Mouse (Mus musculus) regulatory T cell (primary cell): Measurements from ENCODE around the gene Golga4.

Source experiments
- in situ Hi-C: fragments of 300-600 bp; cut with MboI, MseI; formaldehyde crosslinking; loops from one replicate; pipeline ENCODE4 v1.15.1; 2025; ENCODE audit warnings: high pct_unique_total_duplicates

The Golga4 gene

DNA sequence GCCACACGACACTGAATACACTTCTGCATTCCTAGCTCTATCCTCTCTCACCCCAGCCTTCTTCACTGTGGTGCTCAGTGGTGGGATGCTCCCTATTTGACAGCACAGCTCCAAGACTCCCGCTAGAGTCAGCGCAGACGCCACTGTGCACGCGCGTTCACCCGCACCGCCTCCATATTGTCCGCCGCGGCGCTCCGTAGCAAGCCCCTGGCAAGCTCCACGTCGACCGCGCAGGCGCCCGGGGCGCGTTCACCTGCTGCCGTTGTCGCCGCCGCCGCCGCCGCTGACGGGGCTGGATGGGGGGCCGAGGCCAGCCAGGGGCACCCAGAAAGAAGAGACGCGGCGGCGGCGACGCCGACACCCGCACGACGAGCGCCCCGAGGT, at the start of gene Golga4:
TSS of gene Golga4 (plus strand) at position 248 of the 384 bp plus-strand sequence.
- in situ Hi-C loops: no loop called here

DNA sequence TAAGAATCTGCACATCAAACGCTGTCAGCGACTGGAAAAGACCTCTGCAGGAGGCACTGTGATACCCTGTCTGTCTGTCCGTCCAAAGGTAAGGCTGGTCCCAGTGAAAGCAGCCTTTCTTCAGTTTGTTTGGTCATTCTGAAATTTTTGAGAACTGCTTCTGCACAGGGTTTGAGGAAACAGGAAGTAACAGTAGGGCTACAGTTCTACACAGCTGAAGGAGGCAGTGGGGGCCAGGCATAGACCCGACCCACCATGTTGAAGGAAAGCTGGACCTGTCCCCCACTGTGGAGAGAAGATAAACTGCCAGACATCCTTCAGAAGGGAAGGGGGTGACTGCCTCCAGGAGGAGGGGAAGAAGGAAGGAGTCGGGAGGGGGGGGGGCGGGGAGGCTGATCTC, 49.7 kb upstream of the Golga4 start:
- in situ Hi-C loops: no loop called here

DNA sequence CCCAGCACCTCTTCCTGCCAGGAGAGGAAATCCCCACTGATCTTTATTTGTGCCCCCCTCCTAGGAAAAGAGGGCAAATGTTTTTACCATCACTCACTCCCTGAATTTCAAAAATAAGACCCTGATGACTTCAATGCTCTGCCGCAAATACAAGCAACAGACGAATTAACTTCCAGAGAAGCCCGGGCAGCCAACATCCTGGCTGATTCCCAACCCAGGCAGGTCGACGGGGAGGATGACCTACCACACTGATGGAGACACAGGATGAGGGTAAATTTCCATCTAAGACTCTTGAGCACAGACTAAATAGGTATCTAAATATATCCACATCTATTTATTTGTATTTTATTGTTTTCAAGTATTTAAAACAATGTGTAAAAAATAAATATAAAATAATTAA, 48.0 kb upstream of the Golga4 start:
- in situ Hi-C loops: no loop called here

DNA sequence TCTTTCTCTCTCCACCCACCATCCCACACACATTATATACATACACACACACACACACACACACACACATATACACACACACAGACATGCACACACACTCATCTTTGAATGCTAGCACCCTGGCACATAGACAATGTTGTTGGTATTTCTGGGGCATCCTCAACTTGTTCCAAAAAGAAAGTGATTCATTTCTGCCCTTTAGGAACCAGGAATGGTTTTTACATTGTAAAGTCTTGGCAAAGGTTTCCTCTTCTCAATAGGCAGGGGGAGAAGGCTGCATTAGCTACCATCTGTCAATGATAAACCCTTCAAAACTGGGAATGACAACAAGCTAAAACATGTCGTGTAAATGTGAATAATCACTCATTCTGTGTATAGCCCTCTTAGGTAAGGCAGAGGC, 42.0 kb upstream of the Golga4 start:
- in situ Hi-C loops: no loop called here

DNA sequence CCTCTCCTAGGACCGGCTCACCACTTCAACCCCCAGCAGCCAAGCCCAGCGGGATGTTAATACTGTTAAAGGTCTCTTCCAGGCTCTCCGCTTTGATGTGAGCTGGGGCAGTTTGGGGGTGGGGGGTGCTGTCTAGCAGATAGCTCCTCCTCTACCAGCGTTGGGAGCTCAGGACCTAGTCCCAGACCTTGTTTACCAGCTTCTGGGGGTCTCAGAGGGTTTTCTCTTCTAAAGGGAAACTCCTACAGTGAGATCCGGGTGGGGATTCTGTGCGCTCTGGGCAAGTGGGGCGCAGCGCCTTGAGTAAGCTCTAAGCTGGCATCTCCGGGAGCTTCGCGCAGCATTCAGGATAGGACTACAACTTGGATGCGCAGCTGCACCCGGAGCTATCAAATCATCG, 37.8 kb upstream of the Golga4 start:
- in situ Hi-C loops: no loop called here

DNA sequence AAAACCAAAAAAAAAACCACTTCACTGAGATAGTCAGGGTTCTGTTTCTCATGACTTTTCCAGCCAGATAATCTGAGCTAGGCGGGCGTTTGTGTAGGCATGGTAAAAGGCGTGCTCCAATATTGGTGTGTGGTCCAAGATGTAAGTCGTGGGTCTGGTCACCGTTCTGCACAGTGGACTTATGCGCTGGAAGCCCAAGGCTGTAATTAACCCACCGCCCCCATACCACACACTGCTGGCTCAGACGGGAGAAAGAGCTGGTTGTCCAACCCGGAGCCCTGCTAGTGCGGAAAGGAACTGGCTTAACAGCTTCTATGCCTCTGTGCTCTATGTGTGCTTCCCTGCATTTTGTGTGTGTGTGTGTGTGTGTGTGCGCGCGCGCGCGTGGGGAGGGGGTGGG, 36.8 kb upstream of the Golga4 start:
- in situ Hi-C loops: no loop called here

DNA sequence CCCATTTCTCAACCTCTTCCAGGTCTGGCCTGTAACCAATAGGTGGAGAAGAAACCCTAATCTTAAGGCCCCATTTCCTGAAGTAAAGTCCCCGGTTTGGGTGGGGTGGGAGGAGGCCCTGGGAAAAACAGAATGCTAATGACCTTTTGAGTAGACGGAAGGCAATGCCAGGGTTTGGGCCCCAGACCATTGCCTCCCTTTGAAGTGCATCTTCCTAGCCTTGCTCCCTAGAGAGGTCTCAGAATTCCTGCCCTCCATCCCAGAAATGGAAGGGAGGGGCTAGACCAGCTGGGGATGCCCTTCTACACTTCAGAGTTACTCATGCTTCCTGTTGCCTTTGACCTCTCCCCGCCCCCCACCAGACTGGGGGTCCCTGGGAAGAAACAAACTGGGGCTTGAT, 34.8 kb upstream of the Golga4 start:
- in situ Hi-C loops: loop anchor here (10.0 kb wide), 1 partner anchor 106 kb away; no protein-coding TSS in a partner anchor

DNA sequence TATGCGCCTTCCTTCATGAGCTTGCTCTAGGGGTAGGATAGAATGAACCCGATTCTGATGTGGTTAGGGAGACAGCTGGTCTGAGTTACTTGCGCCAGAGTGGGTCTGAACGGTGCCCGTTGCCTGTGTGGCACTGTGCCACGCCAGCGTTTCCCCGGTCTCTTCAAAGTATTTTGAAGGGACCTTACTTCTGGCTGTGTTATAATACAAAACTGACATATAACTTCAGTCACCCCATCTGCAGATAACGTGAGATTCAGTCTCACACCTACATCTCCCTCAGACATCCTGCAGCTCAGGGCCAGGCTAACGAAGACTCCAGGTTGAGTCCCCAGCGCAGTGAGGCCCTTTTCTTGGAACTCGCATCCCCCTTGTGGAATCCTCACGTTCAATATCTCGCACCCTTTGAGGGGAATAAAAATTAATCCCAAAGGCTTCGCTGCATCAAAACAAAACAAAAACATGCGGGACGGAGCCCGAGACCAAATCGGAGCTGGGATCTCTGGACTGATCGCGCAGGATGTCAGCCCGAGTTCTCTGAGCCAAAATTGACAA, 29.8 kb upstream of the Golga4 start:
- in situ Hi-C loops: loop anchor here (10.0 kb wide), 1 partner anchor 111 kb away; no protein-coding TSS in a partner anchor

DNA sequence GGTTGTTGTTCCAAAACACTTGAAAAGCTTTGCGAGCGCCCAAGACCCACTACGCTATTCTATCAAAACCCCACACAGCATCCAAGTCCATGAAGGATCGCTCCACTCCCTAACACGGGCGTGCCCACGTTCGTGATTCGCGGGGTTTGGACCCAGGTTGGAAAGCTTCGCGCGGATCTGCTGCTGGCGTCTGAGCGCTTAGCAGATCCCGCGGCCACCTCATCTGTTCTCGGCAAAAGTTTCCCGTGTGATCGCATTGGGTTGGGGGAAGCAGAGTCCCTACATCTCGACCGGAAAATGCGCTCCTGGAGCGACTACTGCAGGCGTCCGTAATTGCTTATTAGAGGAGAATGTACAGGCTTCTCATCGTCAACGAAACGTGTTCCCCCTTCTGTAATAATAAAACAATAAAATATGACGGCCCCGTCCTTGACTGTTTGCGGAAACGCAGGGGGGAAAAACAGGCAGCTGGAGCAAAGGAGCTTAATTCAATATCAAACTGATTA, 29.2 kb upstream of the Golga4 start:
- in situ Hi-C loops: loop anchor here (10.0 kb wide), 1 partner anchor 112 kb away; no protein-coding TSS in a partner anchor

DNA sequence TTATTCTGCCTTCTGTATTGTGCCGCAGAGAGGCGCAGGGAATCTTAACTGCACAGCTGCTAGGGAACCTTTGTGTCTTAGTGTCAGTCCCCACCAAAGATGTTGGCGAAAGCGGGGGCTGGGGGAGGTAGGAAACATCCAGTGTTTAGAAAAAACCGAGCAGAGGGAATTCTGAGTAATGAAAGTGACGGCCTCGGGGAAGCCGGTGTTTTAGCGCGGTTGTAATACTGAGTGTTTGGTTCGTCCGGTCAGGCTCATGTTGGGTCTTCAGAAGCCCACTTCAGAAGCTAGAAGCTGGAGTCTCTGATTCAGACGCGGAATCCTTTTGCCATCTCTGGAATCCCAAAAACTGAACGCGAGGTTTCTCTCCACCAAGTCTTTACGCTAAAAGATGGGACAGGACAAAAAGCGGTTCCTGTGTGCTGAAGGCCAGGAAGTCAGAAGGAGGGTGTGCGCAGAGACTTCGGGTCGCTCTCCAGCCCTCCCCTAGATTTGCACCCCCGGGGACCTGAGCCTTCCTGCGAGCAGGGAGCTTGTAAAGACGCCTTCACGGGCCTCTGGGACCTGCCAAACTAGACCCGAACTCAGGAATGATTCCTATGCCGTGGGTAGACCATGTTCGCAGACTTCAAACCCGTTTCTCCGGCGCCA, 28.7 kb upstream of the Golga4 start:
- in situ Hi-C loops: loop anchor here (10.0 kb wide), 1 partner anchor 113 kb away; no protein-coding TSS in a partner anchor

DNA sequence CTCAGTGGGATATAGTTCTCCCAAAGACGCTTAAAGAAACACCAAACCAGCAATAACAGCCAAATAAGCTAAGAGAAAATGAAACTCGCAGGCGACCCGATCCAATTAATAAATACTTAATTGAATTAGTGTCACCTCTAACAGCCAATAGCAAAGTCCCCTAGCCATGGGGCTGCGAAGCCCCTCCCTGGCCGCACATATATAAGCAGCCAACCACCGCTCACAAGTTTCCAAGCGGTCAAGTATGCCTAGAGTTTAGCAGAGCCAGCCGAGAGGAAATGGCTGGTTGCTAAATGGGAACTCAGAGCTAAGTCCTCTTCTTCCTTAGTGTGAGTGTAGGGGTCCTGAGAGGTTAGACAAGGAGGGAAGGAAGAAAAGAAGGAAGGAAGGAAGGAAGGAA, 28.1 kb upstream of the Golga4 start, which contains the start of gene Eomes:
TSS of gene Eomes (plus strand) at position 252 of the 400 bp plus-strand sequence.
- in situ Hi-C loops: loop anchor here (10.0 kb wide), 1 partner anchor 113 kb away; no protein-coding TSS in a partner anchor

DNA sequence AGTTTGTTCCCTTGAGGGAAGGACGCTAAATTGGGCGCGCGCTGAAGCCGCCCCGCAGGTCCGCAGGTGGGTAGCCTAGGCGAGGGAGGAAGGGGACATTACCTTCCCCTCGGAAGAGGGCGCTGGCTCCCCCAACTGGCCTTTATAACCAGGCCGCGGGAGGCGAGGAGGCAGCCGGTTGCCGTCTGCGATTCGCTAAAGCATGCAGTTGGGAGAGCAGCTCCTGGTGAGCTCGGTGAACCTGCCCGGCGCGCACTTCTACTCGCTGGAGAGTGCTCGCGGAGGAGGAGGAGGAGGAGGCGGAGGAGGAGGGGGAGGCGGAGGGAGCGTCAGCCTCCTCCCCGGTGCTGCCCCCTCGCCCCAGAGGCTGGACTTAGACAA, 27.6 kb upstream of the Golga4 start:
- in situ Hi-C loops: loop anchor here (10.0 kb wide), 1 partner anchor 114 kb away; no protein-coding TSS in a partner anchor

DNA sequence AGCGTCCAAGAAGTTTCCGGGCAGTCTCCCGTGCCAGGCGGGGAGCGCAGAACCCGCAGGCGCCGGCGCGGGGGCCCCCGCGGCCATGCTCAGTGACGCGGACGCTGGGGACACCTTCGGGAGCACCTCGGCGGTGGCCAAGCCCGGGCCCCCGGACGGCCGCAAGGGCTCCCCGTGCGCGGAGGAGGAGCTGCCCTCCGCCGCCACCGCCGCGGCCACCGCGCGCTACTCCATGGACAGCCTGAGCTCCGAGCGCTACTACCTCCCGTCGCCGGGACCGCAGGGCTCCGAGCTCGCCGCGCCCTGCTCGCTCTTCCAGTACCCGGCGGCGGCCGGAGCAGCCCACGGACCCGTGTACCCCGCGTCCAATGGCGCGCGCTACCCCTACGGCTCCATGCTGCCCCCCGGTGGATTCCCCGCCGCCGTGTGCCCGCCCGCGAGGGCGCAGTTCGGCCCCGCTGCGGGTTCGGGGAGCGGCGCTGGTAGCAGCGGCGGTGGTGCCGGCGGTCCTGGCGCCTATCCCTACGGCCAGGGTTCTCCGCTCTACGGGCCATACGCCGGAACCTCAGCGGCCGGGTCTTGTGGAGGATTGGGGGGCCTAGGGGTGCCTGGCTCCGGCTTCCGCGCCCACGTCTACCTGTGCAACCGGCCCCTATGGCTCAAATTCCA, 27.1 kb upstream of the Golga4 start:
- in situ Hi-C loops: loop anchor here (10.0 kb wide), 1 partner anchor 114 kb away; no protein-coding TSS in a partner anchor

DNA sequence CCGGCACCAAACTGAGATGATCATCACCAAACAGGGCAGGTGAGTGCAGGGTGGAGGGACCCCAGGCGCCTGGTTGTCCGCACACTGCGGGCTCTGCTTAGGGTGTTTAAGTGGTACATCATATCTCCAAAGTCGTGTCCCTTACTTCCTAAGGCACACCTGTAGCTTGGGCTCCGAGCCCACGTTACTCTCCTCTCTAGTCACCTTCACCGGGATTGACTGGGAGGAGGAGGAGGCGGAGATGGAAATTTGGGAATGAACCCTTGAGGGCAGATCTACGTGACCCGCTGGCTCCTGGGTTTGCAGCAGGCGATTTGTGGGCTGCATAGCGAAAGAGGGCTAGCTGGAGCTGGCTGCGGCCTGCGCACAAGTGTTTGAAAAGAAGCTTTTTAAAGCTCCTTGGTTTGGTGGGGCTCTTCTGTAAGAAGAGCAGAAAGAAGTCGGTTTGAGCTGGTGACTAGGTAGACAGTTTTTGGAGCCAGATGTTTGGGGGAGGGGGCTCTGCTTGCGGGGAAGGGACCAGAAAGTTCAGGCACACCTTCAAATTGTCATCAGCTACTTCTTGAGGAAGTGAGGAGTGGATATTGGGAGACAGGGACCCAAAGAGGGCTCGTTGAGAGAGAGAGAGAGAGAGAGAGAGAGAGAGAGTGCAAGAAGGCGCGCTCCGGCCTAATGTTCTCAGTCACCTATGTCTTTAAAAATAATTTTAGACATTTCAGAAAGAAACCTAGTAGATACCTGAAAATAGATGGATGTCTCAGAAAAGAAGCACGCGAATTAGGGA, 26.4 kb upstream of the Golga4 start:
- in situ Hi-C loops: loop anchor here (10.0 kb wide), 2 partner anchors 115 to 395 kb away; no protein-coding TSS in a partner anchor

DNA sequence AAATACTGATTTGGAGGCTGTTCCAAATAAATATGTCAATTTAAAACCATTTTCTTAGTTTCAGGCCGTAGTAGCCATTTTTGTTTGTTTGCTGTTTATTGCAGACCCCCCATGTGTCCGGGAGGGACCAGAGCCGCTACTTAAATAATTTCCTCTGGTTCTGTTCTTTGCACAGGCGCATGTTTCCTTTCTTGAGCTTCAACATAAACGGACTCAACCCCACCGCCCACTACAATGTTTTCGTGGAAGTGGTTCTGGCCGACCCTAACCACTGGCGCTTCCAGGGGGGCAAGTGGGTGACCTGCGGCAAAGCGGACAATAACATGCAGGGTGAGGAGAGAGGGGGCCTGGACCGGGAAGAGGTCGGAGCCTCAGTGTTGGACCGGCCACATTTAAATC, 25.8 kb upstream of the Golga4 start:
- in situ Hi-C loops: loop anchor here (10.0 kb wide), 1 partner anchor 395 kb away; no protein-coding TSS in a partner anchor

DNA sequence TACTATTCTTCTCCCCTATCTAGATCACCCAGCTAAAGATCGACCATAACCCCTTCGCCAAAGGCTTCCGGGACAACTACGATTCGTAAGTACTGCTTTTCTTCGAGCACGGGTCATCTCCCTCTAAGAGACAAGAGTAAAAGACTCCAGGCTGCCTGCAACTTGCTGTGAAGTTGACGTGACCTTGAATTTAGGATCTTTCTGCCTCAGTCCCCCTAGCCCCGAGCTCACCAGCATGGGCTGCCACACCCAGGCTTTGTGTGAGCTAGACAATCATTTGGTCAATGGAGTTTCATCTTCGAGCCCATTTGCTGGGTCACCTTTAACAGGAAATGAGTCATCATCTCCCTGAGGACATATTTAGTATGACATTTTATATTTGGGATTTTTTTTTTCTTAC, 23.9 kb upstream of the Golga4 start:
- in situ Hi-C loops: loop anchor here (10.0 kb wide), 1 partner anchor 397 kb away; no protein-coding TSS in a partner anchor

DNA sequence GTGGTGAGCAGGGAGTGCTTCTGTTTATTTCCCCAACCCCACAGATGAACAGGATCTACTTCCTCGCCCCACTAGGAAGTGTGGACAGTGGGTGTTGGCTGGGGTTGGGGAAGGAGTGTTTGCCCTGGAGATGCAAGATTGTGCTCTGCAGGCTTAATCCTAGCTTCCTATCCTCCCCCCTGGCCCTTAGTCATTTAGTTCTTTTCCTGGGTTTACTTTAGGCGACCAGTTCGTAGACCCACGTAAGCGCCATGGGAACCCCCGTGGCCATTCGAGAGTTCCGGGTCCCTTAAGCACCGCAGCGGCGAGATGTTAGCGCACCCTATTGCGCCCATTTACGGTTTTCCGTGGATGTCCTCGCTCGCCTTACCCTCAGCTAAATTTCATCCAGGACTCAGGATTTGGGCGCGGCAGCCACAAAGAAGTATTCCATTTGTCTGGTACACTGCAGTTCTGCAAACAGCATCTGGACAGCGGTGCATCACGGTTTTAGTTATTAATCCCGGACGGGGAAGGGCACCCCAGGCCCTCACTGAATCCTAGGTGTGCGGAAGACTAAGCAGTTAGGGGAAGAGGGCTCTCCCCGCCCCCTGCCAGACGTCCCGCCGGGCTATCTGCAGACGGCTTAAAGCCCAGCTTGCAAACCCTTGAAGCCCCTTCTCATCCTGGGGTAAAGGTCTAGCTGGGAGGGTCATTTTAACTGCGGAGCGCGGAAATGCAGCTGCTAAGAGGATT, 19.5 kb upstream of the Golga4 start:
- in situ Hi-C loops: loop anchor here (10.0 kb wide), 1 partner anchor 402 kb away; no protein-coding TSS in a partner anchor

DNA sequence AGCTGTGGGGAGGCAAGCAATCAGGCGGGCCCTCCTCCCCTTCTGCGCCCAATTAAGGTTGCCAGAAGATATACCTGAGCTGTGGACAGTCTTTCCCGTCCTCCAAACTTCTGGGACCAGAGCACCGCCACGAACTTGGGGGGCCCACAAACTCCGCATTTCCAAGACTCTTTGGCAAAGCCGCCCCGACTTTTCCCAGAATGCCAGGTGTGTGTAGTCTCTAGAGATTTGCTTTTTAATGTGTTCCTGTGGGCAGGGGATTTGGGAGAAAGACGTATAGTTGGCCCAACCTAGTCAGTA, 19.0 kb upstream of the Golga4 start:
- in situ Hi-C loops: loop anchor here (10.0 kb wide), 1 partner anchor 402 kb away; no protein-coding TSS in a partner anchor

DNA sequence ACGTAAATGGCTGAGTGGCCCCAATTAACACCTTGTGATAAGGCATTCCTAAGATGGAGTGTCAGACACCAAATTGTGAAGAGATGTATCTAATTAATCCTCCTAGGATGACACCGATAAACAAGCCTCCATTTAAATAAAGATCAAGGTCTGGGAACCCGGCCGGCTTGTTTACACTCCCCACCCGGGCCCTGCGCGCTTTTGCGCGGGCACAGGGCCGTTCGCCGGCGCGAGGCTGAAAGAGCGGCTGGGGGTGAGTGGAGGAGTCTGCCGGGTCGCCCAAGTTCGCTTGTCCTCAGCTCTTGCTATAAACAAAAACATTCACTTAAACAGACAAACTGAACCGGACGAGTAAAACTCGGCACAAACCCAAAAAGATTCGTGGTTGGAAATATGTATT, 18.4 kb upstream of the Golga4 start:
- in situ Hi-C loops: loop anchor here (10.0 kb wide), 1 partner anchor 403 kb away; no protein-coding TSS in a partner anchor

DNA sequence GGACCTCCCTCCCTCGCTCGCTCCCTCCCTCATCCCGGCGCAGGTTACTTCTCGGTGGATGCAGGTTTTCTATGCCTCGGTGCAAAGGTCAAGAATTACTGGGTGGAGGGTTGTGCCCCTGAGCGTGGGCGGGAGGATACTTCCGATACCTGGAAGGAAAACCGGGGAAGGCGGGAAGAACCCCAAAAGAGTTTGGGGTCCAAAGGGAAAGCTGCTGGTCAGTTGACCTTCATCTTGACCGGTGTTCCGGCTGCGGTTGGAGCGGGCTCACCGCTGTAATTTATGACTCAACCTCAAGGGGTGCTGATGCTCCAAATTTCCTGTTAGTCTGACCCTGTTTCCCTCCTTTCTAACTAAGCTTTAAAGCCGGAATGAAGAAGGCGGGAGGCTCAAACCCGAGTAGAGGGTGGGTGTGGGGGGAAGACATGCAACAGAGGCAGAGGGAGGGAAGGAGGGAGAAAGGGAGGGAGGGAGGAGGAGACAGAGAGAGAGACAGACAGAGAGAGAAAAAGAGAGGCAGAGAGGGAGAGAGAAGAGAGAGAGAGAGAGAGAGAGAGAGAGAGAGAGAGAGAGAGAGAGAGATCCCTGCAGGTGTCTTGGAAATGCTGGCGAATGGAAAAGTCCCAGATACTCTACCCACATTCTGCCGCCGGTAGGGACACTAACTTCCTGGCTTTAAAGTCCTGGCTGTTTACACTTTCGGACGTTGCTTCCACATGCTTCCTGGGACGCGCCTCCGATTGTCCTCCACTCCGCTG, 17.8 kb upstream of the Golga4 start:
- in situ Hi-C loops: loop anchor here (10.0 kb wide), 1 partner anchor 404 kb away; no protein-coding TSS in a partner anchor
